Comparison of ENCODE assay signal across 10 mouse cellular contexts in the genomic region with DNA sequence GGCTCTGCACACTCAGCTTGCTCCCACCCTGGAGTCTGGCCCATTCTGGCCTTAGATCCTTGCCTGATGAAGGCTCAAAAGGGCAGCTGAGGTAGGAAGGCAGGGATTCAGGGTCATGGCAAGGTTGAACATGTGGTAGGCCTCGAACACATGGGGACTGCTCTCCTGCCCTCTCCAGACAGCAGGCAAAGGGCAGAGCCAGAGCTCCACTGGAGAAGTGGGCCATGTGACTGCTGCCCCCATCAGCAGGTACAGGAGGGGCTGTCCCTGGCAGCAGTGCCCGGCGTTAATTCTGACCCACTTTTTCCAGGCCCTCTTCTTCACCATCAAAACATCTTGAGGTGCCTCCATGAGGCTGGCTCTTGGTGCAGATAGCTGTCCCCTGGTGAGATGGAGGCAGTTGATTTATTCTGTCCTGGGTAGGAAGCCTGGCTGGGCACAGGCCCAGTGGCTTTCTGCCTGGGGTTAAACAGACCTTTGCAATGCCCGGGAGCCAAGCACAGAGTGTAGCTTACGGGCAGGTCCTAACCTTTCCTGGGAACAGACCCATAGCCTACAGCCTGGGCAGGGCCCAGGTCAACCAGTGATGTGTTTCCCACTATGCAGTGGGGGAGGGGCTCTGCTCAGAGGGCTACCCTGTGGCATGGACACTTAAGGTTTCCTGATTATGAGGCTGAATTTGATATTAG. TPM values are rescaled to one million over a fixed set of nuclear protein-coding genes. Genes with fewer than 3 reads are reported as not detected.
DNase-seq lines count a peak whose midpoint lies in the region; ATAC-seq and TF ChIP-seq lines count a peak whose summit lies in the region.
"Had no signal": no experiment of that assay in that cellular context is flagged by ENCODE, and none has a peak within 500 bp of the region (broad histone marks: within the 10 kb centered on the region; RNA-seq: fewer than 3 reads in every experiment).

No protein-coding gene starts in this region.

- ATAC-seq in heart, embryonic 12.5 days (ENCODE audit: insufficient number of reproducible peaks, low FRiP score) = no peak
- no peak for ATAC-seq in forebrain, embryonic 15.5 days (replicated peaks)
- no peak for ATAC-seq in limb, embryonic 15.5 days (ENCODE audit: insufficient number of reproducible peaks, low FRiP score, low TSS enrichment, low read depth)
- ATAC-seq: Patski had no signal

- no peaks in the 10 kb centered on the region for H3K27me3 ChIP-seq in heart, embryonic 12.5 days (replicated peaks)
- no peaks in the 10 kb centered on the region for H3K27me3 ChIP-seq in forebrain, embryonic 15.5 days
- no peaks in the 10 kb centered on the region for H3K27me3 ChIP-seq in limb, embryonic 15.5 days
- no peaks in the 10 kb centered on the region for H3K27me3 ChIP-seq in thymus, adult 2 months (ENCODE audit: control insufficient read depth, insufficient read depth, low read length)
- H3K27me3 ChIP-seq: Patski had no signal

- 62% methylated on average over 5 of the region's 5 CpGs for WGBS in heart, embryonic 12.5 days
- WGBS in forebrain, embryonic 15.5 days = 80% methylated on average over 5 of the region's 5 CpGs
- 77% methylated on average over 5 of the region's 5 CpGs for WGBS in limb, embryonic 15.5 days
- WGBS in thymus, adult 2 months = 83% methylated on average over 5 of the region's 5 CpGs

- H3K36me3 ChIP-seq in heart, embryonic 12.5 days = peaks cover 47% of the 10 kb centered on the region
- peaks cover 31% of the 10 kb centered on the region for H3K36me3 ChIP-seq in forebrain, embryonic 15.5 days
- H3K36me3 ChIP-seq in limb, embryonic 15.5 days = peaks cover 41% of the 10 kb centered on the region
- peaks cover 13% of the 10 kb centered on the region; the same call in 1 of the 2 replicates for H3K36me3 ChIP-seq in thymus, adult 2 months (ENCODE audit: control insufficient read depth, insufficient read depth, low read length)

- H3K4me3 ChIP-seq in heart, embryonic 12.5 days = peak overlapping the region; percentile 75
- H3K4me3 ChIP-seq in forebrain, embryonic 15.5 days = peak overlapping the region; percentile 89; the same call in 1 of the 2 replicates
- peak overlapping the region; percentile 2; the same call in 1 of the 2 replicates for H3K4me3 ChIP-seq in limb, embryonic 15.5 days
- no peak overlapping the region for H3K4me3 ChIP-seq in thymus, adult 2 months (ENCODE audit: control insufficient read depth, insufficient read depth, low read length)

- no peak for TF ChIP-seq POLR2A in thymus, adult 2 months (IDR thresholded peaks at IDR 0.05; ENCODE audit: control insufficient read depth, extremely low read depth, insufficient read depth, low read length, poor library complexity)

- DNase-seq in heart, postnatal 25 days (ENCODE audit: low spot score) = no peak
- peak; percentile 64 for DNase-seq in adipocyte (ENCODE audit: low spot score)
- no peak for DNase-seq in thymus, postnatal 14 days
- DNase-seq in urinary bladder, adult 18-20 months (ENCODE audit: low spot score in 2 of 2) = no peak
- no peak for DNase-seq in thymus, adult 2 months

- peaks cover 65% of the 10 kb centered on the region for H3K4me1 ChIP-seq in heart, embryonic 12.5 days (replicated peaks)
- H3K4me1 ChIP-seq in forebrain, embryonic 15.5 days = peaks cover 36% of the 10 kb centered on the region
- peaks cover 32% of the 10 kb centered on the region for H3K4me1 ChIP-seq in limb, embryonic 15.5 days
- peaks cover 21% of the 10 kb centered on the region for H3K4me1 ChIP-seq in thymus, adult 2 months (replicated peaks; ENCODE audit: control insufficient read depth, insufficient read depth, low read length)

- H3K9me3 ChIP-seq in heart, embryonic 12.5 days (replicated peaks) = no peaks in the 10 kb centered on the region
- H3K9me3 ChIP-seq in forebrain, embryonic 15.5 days = no peaks in the 10 kb centered on the region
- H3K9me3 ChIP-seq in limb, embryonic 15.5 days = no peaks in the 10 kb centered on the region

- intact Hi-C loops in heart, postnatal 25 days (cut with DNase I) = loop anchor here (2.0 kb wide), 1 partner anchor 58 kb away; no protein-coding TSS in a partner anchor

- no peak for TF ChIP-seq CTCF in thymus, adult 2 months (IDR thresholded peaks at IDR 0.05; ENCODE audit: borderline replicate concordance, control insufficient read depth, extremely low read depth, insufficient read depth, low read length, poor library complexity)

- H3K4me2 ChIP-seq in heart, embryonic 12.5 days = peak overlapping the region; percentile 98
- peak overlapping the region; percentile 91; the same call in 1 of the 2 replicates for H3K4me2 ChIP-seq in forebrain, embryonic 15.5 days (replicated peaks)
- peak overlapping the region; percentile 81; the same call in 1 of the 2 replicates for H3K4me2 ChIP-seq in limb, embryonic 15.5 days

- peak overlapping the region; percentile 96 for H3K9ac ChIP-seq in heart, embryonic 12.5 days
- peak overlapping the region; percentile 89 for H3K9ac ChIP-seq in forebrain, embryonic 15.5 days (replicated peaks)
- no peak overlapping the region for H3K9ac ChIP-seq in limb, embryonic 15.5 days

- peak overlapping the region; percentile 86 for H3K27ac ChIP-seq in heart, embryonic 12.5 days (ENCODE audit: poor library complexity, severe bottlenecking)
- no peak overlapping the region for H3K27ac ChIP-seq in forebrain, embryonic 15.5 days (replicated peaks)
- no peak overlapping the region for H3K27ac ChIP-seq in limb, embryonic 15.5 days
- no peak overlapping the region for H3K27ac ChIP-seq in thymus, adult 2 months (ENCODE audit: control insufficient read depth, insufficient read depth, low read length)
- H3K27ac ChIP-seq: macrophage had no signal

RNA-seq across cellular contexts. Expression of a gene that starts 2.3 kb away (rescaled TPM):
- polyA plus RNA-seq in heart, embryonic 12.5 days (2016; fragmentation: Nextera tagmentation; extraction: Ambion mirVana) = 1,289 and 1,310 TPM in 2 replicates
- total RNA-seq in heart, postnatal 25 days (2021) = 1,000 to 10,000 TPM; 1,236 to 1,242 TPM
- 689 and 728 TPM in 2 replicates for polyA plus RNA-seq in forebrain, embryonic 15.5 days (2015; fragmentation: Nextera tagmentation; extraction: Ambion mirVana)
- polyA plus RNA-seq in limb, embryonic 15.5 days (2015; fragmentation: Nextera tagmentation; extraction: Ambion mirVana) = 910 and 960 TPM in 2 replicates
- 345 and 396 TPM in 2 replicates for polyA plus RNA-seq in thymus, adult 2 months (2012; rRNA removed)

RNA-seq across cellular contexts. Expression of a gene that starts 9.9 kb away (rescaled TPM):
- not detected in 2 replicates for polyA plus RNA-seq in heart, embryonic 12.5 days (2016; fragmentation: Nextera tagmentation; extraction: Ambion mirVana)
- total RNA-seq in heart, postnatal 25 days (2021) = 10 to 100 TPM; 26.0 to 28.5 TPM
- 0.64 and 0.69 TPM in 2 replicates for polyA plus RNA-seq in forebrain, embryonic 15.5 days (2015; fragmentation: Nextera tagmentation; extraction: Ambion mirVana)
- polyA plus RNA-seq in limb, embryonic 15.5 days (2015; fragmentation: Nextera tagmentation; extraction: Ambion mirVana) = 0.08 TPM in 1 of 2 replicates, not detected in the other
- polyA plus RNA-seq in thymus, adult 2 months (2012; rRNA removed) = 3.1 and 4.7 TPM in 2 replicates

RNA-seq across cellular contexts. Expression of a gene that starts 17.7 kb away (rescaled TPM):
- polyA plus RNA-seq in heart, embryonic 12.5 days (2016; fragmentation: Nextera tagmentation; extraction: Ambion mirVana) = 0.78 and 0.83 TPM in 2 replicates
- total RNA-seq in heart, postnatal 25 days (2021) = 1 to 10 TPM; 6.0 to 7.2 TPM
- 2.0 and 2.3 TPM in 2 replicates for polyA plus RNA-seq in forebrain, embryonic 15.5 days (2015; fragmentation: Nextera tagmentation; extraction: Ambion mirVana)
- 0.86 and 1.3 TPM in 2 replicates for polyA plus RNA-seq in limb, embryonic 15.5 days (2015; fragmentation: Nextera tagmentation; extraction: Ambion mirVana)
- 0.57 and 1.2 TPM in 2 replicates for polyA plus RNA-seq in thymus, adult 2 months (2012; rRNA removed)
- polyA plus RNA-seq: macrophage had no signal

RNA-seq across cellular contexts. Expression of a gene that starts 24.6 kb away (rescaled TPM):
- 151 and 152 TPM in 2 replicates for polyA plus RNA-seq in heart, embryonic 12.5 days (2016; fragmentation: Nextera tagmentation; extraction: Ambion mirVana)
- 100 to 1,000 TPM; 183 to 190 TPM for total RNA-seq in heart, postnatal 25 days (2021)
- polyA plus RNA-seq in forebrain, embryonic 15.5 days (2015; fragmentation: Nextera tagmentation; extraction: Ambion mirVana) = 75.7 and 81.2 TPM in 2 replicates
- polyA plus RNA-seq in limb, embryonic 15.5 days (2015; fragmentation: Nextera tagmentation; extraction: Ambion mirVana) = 100 and 110 TPM in 2 replicates
- polyA plus RNA-seq in thymus, adult 2 months (2012; rRNA removed) = 309 and 321 TPM in 2 replicates

RNA-seq across cellular contexts. Expression of a gene that starts 37.4 kb away (rescaled TPM):
- polyA plus RNA-seq in heart, embryonic 12.5 days (2016; fragmentation: Nextera tagmentation; extraction: Ambion mirVana) = 41.9 and 46.0 TPM in 2 replicates
- 10 to 100 TPM; 18.3 to 19.4 TPM for total RNA-seq in heart, postnatal 25 days (2021)
- 80.0 and 83.6 TPM in 2 replicates for polyA plus RNA-seq in forebrain, embryonic 15.5 days (2015; fragmentation: Nextera tagmentation; extraction: Ambion mirVana)
- 54.6 and 58.9 TPM in 2 replicates for polyA plus RNA-seq in limb, embryonic 15.5 days (2015; fragmentation: Nextera tagmentation; extraction: Ambion mirVana)
- polyA plus RNA-seq in thymus, adult 2 months (2012; rRNA removed) = 92.1 and 92.3 TPM in 2 replicates
